Mouse (Mus musculus): ENCODE data around the gene Atg4a.

Gene Atg4a

DNA sequence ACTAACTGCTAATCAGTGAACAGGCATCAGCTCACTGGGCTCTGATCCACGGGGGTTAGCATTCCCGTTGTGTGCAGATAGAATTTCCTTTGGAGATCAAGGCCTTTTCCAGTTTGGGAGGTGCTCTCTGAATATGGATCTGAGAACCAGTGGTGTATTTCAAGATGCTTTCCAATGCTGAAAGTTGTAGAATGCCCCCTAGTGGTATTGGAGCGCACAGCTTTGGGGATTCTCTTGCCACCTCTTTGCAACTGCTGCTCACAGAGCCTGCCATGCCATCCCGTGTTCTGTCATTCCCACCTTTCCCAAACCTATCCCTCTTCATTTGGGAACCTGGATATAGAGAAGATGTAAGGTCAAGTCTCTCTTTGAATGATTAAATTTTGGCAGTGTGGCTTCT, 201.5 kb downstream of the Atg4a start:
- DNase-seq (ENCODE audit: low read depth in 2 of 2, low spot score in 2 of 2): no peak

DNA sequence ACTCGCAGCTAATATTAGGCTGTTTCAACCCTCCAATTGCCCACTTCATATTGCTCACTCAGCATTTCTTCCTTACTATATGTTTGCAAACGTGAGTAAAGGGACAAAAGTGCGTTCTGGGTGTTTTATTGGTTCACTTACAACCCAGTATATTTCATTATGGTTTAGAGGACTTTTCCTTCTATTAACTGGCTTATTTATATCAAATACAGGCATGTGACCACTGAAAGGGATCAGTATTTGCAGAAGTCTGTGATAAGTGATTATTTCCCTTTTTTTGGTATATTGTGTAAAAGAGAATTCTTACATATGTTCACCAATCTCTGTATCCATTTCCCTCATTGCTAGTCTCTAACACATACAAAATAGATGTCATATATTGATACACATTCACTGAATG, 203.7 kb downstream of the Atg4a start:
- no peak for DNase-seq (ENCODE audit: low read depth in 2 of 2, low spot score in 2 of 2)

DNA sequence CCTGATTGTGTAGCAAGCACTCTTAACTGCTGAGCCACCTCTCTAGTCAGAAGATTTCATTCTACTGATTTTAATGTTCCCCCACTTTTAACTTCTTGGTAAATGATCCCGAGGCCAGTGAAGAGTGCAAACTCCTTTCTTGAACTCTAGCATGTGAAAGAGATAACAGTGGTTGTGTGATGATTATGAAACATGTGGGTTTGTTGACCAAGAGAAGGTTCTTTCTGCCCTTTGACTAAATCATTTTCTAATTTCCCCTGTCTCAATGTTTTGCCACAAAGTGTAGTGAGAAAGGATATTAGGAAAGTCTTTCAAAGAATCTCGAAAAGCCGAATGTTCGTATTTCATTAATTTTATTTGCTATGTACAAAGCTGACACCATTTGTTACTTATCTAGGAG, 208.4 kb downstream of the Atg4a start:
- DNase-seq (ENCODE audit: low read depth in 2 of 2, low spot score in 2 of 2): no peak

DNA sequence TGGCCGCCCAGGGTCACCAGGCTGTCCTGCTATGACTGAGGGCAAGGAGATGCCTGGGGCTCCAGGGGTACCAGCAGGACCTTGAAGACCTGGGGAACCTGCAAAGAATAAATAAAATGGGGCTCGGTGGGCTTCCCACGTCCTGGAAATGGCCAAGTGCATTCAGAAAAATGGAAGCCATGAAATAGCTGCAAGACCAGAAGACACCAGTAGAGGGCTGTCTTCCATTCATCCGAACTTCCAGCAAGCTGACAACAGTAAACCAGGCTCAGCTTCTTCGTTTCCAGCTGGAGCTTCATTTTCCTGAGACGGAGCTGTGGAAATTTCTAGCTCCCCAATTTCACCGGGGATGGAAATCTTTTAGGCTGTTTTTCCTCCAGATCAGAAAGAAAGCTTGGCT, 218.6 kb downstream of the Atg4a start:
- DNase-seq (ENCODE audit: low read depth in 2 of 2, low spot score in 2 of 2): no peak

DNA sequence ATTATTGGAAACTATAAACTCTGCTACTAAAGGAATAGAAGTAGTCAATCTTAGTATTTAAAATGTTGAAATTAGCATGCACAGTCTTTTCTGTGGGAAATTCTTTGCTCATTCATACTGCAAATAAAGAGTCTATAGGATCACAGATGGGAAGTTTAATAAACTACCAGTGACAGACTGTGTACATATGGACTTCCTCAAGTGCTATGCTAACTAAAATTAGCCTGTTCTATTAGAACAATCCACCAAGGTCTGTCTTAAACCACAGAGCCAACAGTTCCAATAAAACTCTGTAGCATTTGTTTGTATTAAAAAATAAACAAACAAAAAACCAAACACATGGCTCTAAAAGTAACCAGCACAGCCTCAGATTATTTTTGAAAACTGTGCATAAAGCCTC, 238.3 kb downstream of the Atg4a start:
- DNase-seq (ENCODE audit: low read depth in 2 of 2, low spot score in 2 of 2): no peak

DNA sequence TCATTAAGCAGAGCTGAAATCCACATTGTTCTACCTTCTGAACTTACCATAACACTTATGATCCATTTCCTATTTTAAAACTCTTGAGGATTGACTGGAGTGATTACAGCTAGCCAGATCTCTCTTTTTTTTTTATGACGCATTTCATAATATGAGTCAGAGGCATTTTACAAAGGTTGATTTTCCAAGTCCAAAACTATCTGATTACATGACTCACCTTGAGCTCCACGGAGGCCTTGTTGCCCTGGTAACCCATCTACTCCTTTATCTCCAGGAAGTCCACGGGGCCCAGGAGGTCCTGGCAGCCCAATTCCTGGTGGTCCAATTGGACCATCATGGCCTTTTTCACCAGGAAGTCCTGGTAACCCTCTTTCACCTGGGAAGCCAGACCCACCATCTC, 242.3 kb downstream of the Atg4a start:
- no peak for DNase-seq (ENCODE audit: low read depth in 2 of 2, low spot score in 2 of 2)

DNA sequence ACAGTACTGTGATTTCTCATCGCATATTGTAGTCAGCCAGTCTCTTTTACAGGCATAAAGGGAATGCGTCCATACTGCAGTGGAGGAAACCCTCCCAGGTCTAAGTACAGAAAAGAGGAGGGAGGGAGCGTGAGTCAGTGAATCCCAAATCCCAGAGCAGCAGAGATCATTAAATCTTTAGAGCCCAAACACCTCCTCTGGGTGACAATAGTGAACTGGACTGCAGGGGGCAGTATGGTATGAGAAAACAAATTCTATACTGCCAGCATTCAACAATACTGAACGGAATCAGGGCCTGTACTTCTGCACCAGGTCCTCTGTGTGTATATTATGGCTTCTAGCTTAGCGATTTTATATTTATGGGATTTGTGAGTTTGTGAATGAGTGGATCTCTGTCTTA, 256.1 kb downstream of the Atg4a start:
- DNase-seq (ENCODE audit: low read depth in 2 of 2, low spot score in 2 of 2): no peak
